Mouse (Mus musculus): ENCODE measurements around the gene Stra6l. TPM values are rescaled to one million over a fixed set of nuclear protein-coding genes. Genes with fewer than 3 reads are reported as not detected.

The Stra6l gene
- polyA plus RNA-seq, 1 experiment from 2014 or later, result 1.2 TPM

GRCm38 (mm10) chr4:45869021-45869815 is 20.8 kb downstream of the Stra6l start:
- WGBS, result 34% methylated on average over 24 of the region's 24 CpGs
- Histone ChIP-seq H3K9me3 (ENCODE audit: low read length) (no peaks in the 10 kb centered on the region), H3K27me3 (ENCODE audit: insufficient read depth, low read length) (no peaks in the 10 kb centered on the region), H3K9ac (replicated peaks; ENCODE audit: low read length) (0 out of 2 replicates have a peak overlapping the region, but pooled peaks have one; percentile 1), H3K27ac (ENCODE audit: low read length) (no peak overlapping the region), H3K4me3 (ENCODE audit: low read length) (no peak overlapping the region), H3K36me3 (ENCODE audit: insufficient read depth, low read length) (no peaks in the 10 kb centered on the region), H3K4me2 (replicated peaks; ENCODE audit: low read depth, low read length) (0 out of 2 replicates have a peak overlapping the region, but pooled peaks have one; percentile 3), H3K4me1 (ENCODE audit: insufficient read depth, low read length) (no peaks in the 10 kb centered on the region)
- no peak for ATAC-seq (ENCODE audit: low FRiP score, low TSS enrichment)

GRCm38 (mm10) chr4:45872147-45872546 is 23.7 kb downstream of the Stra6l start:
- Histone ChIP-seq H3K27ac (ENCODE audit: low read length) (no peak overlapping the region), H3K9ac (replicated peaks; ENCODE audit: low read length) (no peak overlapping the region), H3K36me3 (ENCODE audit: insufficient read depth, low read length) (no peaks in the 10 kb centered on the region), H3K4me1 (ENCODE audit: insufficient read depth, low read length) (no peaks in the 10 kb centered on the region), H3K4me3 (ENCODE audit: low read length) (no peak overlapping the region), H3K4me2 (replicated peaks; ENCODE audit: low read depth, low read length) (no peak overlapping the region), H3K27me3 (ENCODE audit: insufficient read depth, low read length) (no peaks in the 10 kb centered on the region), H3K9me3 (ENCODE audit: low read length) (no peaks in the 10 kb centered on the region)
- WGBS, result 85% methylated on average over 2 of the region's 2 CpGs
- no peak for ATAC-seq (ENCODE audit: low FRiP score, low TSS enrichment)

- WGBS, result 46% methylated on average over 5 of the region's 5 CpGs
- ATAC-seq (ENCODE audit: low FRiP score, low TSS enrichment), result no peak
Observed at GRCm38 (mm10) chr4:45878929-45879328, 30.5 kb downstream of the Stra6l start.

GRCm38 (mm10) chr4:45882521-45882920 is 34.1 kb downstream of the Stra6l start:
- Histone ChIP-seq H3K9ac (replicated peaks; ENCODE audit: low read length) (no peak overlapping the region), H3K27ac (ENCODE audit: low read length) (no peak overlapping the region), H3K4me3 (ENCODE audit: low read length) (no peak overlapping the region), H3K4me2 (replicated peaks; ENCODE audit: low read depth, low read length) (no peak overlapping the region), H3K4me1 (ENCODE audit: insufficient read depth, low read length) (no peaks in the 10 kb centered on the region), H3K36me3 (ENCODE audit: insufficient read depth, low read length) (no peaks in the 10 kb centered on the region), H3K9me3 (ENCODE audit: low read length) (no peaks in the 10 kb centered on the region), H3K27me3 (ENCODE audit: insufficient read depth, low read length) (no peaks in the 10 kb centered on the region)
- WGBS, result 75% methylated on average over 9 of the region's 9 CpGs
- ATAC-seq (ENCODE audit: low FRiP score, low TSS enrichment), result no peak

More at GRCm38 (mm10) chr4:45878929-45879328, 30.5 kb downstream of the Stra6l start:
- no peaks in the 10 kb centered on the region for H3K9me3 ChIP-seq (ENCODE audit: low read length)
- H3K27me3 ChIP-seq (ENCODE audit: insufficient read depth, low read length), result no peaks in the 10 kb centered on the region
- H3K4me3 ChIP-seq (ENCODE audit: low read length), result no peak overlapping the region
- H3K4me2 ChIP-seq (replicated peaks; ENCODE audit: low read depth, low read length), result no peak overlapping the region
- no peaks in the 10 kb centered on the region for H3K4me1 ChIP-seq (ENCODE audit: insufficient read depth, low read length)
- no peak overlapping the region for H3K9ac ChIP-seq (replicated peaks; ENCODE audit: low read length)
- no peaks in the 10 kb centered on the region for H3K36me3 ChIP-seq (ENCODE audit: insufficient read depth, low read length)
- H3K27ac ChIP-seq (ENCODE audit: low read length), result no peak overlapping the region

- no peak overlapping the region for H3K27ac ChIP-seq (ENCODE audit: low read length)
- H3K9me3 ChIP-seq (ENCODE audit: low read length), result no peaks in the 10 kb centered on the region
- H3K9ac ChIP-seq (replicated peaks; ENCODE audit: low read length), result no peak overlapping the region
- no peak overlapping the region for H3K4me3 ChIP-seq (ENCODE audit: low read length)
- 94% methylated on average over 16 of the region's 16 CpGs for WGBS
- ATAC-seq (ENCODE audit: low FRiP score, low TSS enrichment), result no peak
- H3K4me1 ChIP-seq (ENCODE audit: insufficient read depth, low read length), result no peaks in the 10 kb centered on the region
- H3K36me3 ChIP-seq (ENCODE audit: insufficient read depth, low read length), result no peaks in the 10 kb centered on the region
- H3K4me2 ChIP-seq (replicated peaks; ENCODE audit: low read depth, low read length), result no peak overlapping the region
- no peaks in the 10 kb centered on the region for H3K27me3 ChIP-seq (ENCODE audit: insufficient read depth, low read length)
Observed at GRCm38 (mm10) chr4:45883250-45883649, 34.8 kb downstream of the Stra6l start.

GRCm38 (mm10) chr4:45889487-45889886 is 41.0 kb downstream of the Stra6l start:
- H3K4me3 ChIP-seq (ENCODE audit: low read length), result no peak overlapping the region
- no peaks in the 10 kb centered on the region for H3K36me3 ChIP-seq (ENCODE audit: insufficient read depth, low read length)
- H3K9ac ChIP-seq (replicated peaks; ENCODE audit: low read length), result no peak overlapping the region
- 60% methylated on average over 6 of the region's 6 CpGs for WGBS
- ATAC-seq (ENCODE audit: low FRiP score, low TSS enrichment), result no peak
- H3K4me1 ChIP-seq (ENCODE audit: insufficient read depth, low read length), result peaks cover 14% of the 10 kb centered on the region
- H3K27me3 ChIP-seq (ENCODE audit: insufficient read depth, low read length), result no peaks in the 10 kb centered on the region; the same call in 1 of the 2 replicates
- H3K9me3 ChIP-seq (ENCODE audit: low read length), result no peaks in the 10 kb centered on the region
- H3K27ac ChIP-seq (ENCODE audit: low read length), result peak overlapping the region; percentile 19; the same call in 1 of the 2 replicates
- H3K4me2 ChIP-seq (replicated peaks; ENCODE audit: low read depth, low read length), result no peak overlapping the region

- H3K27ac ChIP-seq (ENCODE audit: low read length), result peak within 1 kb of the TSS; percentile 19; the same call in 1 of the 2 replicates
- WGBS, result 9% methylated on average over 19 of the region's 19 CpGs
- no peaks in the 10 kb centered on the region for H3K36me3 ChIP-seq (ENCODE audit: insufficient read depth, low read length)
- no peak within 1 kb of the TSS; the same call in 1 of the 2 replicates for H3K9ac ChIP-seq (replicated peaks; ENCODE audit: low read length)
- H3K27me3 ChIP-seq (ENCODE audit: insufficient read depth, low read length), result no peaks in the 10 kb centered on the region; the same call in 1 of the 2 replicates
- peak within 1 kb of the TSS; percentile 36 for H3K4me2 ChIP-seq (replicated peaks; ENCODE audit: low read depth, low read length)
- peak within 1 kb of the TSS; percentile 21; the same call in 1 of the 2 replicates for H3K4me3 ChIP-seq (ENCODE audit: low read length)
- H3K4me1 ChIP-seq (ENCODE audit: insufficient read depth, low read length), result peaks cover 14% of the 10 kb centered on the region
- peak; percentile 86 for ATAC-seq (ENCODE audit: low FRiP score, low TSS enrichment)
- no peaks in the 10 kb centered on the region for H3K9me3 ChIP-seq (ENCODE audit: low read length)
Observed at GRCm38 (mm10) chr4:45890066-45890761, 41.8 kb downstream of the Stra6l start, which contains the start of gene Ccdc180. Ccdc180 (plus strand) TSS chr4:45890303.

- no peaks in the 10 kb centered on the region for H3K9me3 ChIP-seq (ENCODE audit: low read length)
- no peak overlapping the region for H3K9ac ChIP-seq (replicated peaks; ENCODE audit: low read length)
- H3K36me3 ChIP-seq (ENCODE audit: insufficient read depth, low read length), result no peaks in the 10 kb centered on the region
- H3K4me3 ChIP-seq (ENCODE audit: low read length), result no peak overlapping the region
- WGBS, result 13% methylated on average over 16 of the region's 16 CpGs
- H3K4me2 ChIP-seq (replicated peaks; ENCODE audit: low read depth, low read length), result peak overlapping the region; percentile 14; the same call in 1 of the 2 replicates
- H3K4me1 ChIP-seq (ENCODE audit: insufficient read depth, low read length), result peaks cover 3% of the 10 kb centered on the region; the same call in 1 of the 2 replicates
- peak overlapping the region; percentile 61 for H3K27ac ChIP-seq (ENCODE audit: low read length)
- no peaks in the 10 kb centered on the region; the same call in 1 of the 2 replicates for H3K27me3 ChIP-seq (ENCODE audit: insufficient read depth, low read length)
- peak; percentile 84 for ATAC-seq (ENCODE audit: low FRiP score, low TSS enrichment)
Observed at GRCm38 (mm10) chr4:45896425-45897081, 48.1 kb downstream of the Stra6l start.

GRCm38 (mm10) chr4:45898413-45898812 is 49.9 kb downstream of the Stra6l start:
- no peak for ATAC-seq (ENCODE audit: low FRiP score, low TSS enrichment)
- Histone ChIP-seq H3K27me3 (ENCODE audit: insufficient read depth, low read length) (no peaks in the 10 kb centered on the region; the same call in 1 of the 2 replicates), H3K36me3 (ENCODE audit: insufficient read depth, low read length) (no peaks in the 10 kb centered on the region), H3K27ac (ENCODE audit: low read length) (no peak overlapping the region), H3K9ac (replicated peaks; ENCODE audit: low read length) (no peak overlapping the region), H3K9me3 (ENCODE audit: low read length) (no peaks in the 10 kb centered on the region), H3K4me3 (ENCODE audit: low read length) (no peak overlapping the region), H3K4me1 (ENCODE audit: insufficient read depth, low read length) (peaks cover 3% of the 10 kb centered on the region; the same call in 1 of the 2 replicates), H3K4me2 (replicated peaks; ENCODE audit: low read depth, low read length) (no peak overlapping the region)
- 44% methylated on average over 5 of the region's 5 CpGs for WGBS

Measured in kidney, embryonic 16.5 days (tissue).